Mouse (Mus musculus): ENCODE data around the gene Sec61b. TPM values are rescaled to one million over a fixed set of nuclear protein-coding genes. Genes with fewer than 3 reads are reported as not detected.

Sec61b gene
- total RNA-seq (2012; rRNA removed) (538 and 557 TPM in 2 replicates), polyA plus RNA-seq (2012; ENCODE audit: insufficient read depth in 1 of 2, insufficient read length in 2 of 2, low read depth in 1 of 2, low replicate concordance in 2 of 2, missing spikeins in 1 of 2) (100 to 1,000 TPM in 1 of 2 experiments, not detected in 1; 329 TPM)

- Histone ChIP-seq H3K9ac (ENCODE audit: control insufficient read depth, low read depth, low read length, poor library complexity, severe bottlenecking) (peak within 1 kb of the TSS; percentile 86), H3K4me3 (ENCODE audit: control insufficient read depth in 1 of 2, insufficient read depth in 1 of 2, low read depth in 2 of 2, low read length in 2 of 2) (peak within 1 kb of the TSS; percentile 78 to 87), H3K27me3 (ENCODE audit: control insufficient read depth in 1 of 2, insufficient read depth in 2 of 2, low read length in 2 of 2) (no peaks in the 10 kb centered on the region), H3K4me1 (ENCODE audit: control insufficient read depth in 1 of 2, insufficient read depth in 2 of 2, low read length in 2 of 2) (peaks cover 4 to 9% of the 10 kb centered on the region in 2 experiments; a peak in 3 of 4 replicates), H3K27ac (ENCODE audit: control insufficient read depth, low read depth, low read length) (peak within 1 kb of the TSS; percentile 86), H3K36me3 (ENCODE audit: control insufficient read depth in 1 of 2, insufficient read depth in 2 of 2, low read length in 2 of 2) (peaks cover 11 to 22% of the 10 kb centered on the region in 2 experiments), H3K79me2 (ENCODE audit: control insufficient read depth, insufficient read depth, low read length, poor library complexity) (peaks cover 45% of the 10 kb centered on the region), H3K9me3 (replicated peaks; ENCODE audit: insufficient read depth, low read length) (no peaks in the 10 kb centered on the region)
- peak; percentile 71; the same call in 1 of the 2 replicates for TF ChIP-seq ELF1 (IDR thresholded peaks at IDR 0.05; ENCODE audit: low read depth, low read length)
- TF ChIP-seq SIN3A (IDR thresholded peaks at IDR 0.05; ENCODE audit: low read length), result peak; percentile 85
- TF ChIP-seq USF2 (IDR thresholded peaks at IDR 0.05; ENCODE audit: borderline replicate concordance in 1 of 2, insufficient read depth in 1 of 2, low read depth in 1 of 2, low read length in 2 of 2), result no peak
- peak; percentile 65 to 91 for TF ChIP-seq POLR2A (IDR thresholded peaks at IDR 0.05; ENCODE audit: control insufficient read depth in 1 of 2, insufficient read depth in 1 of 2, low read depth in 1 of 2, low read length in 2 of 2, poor library complexity in 1 of 2)
- TF ChIP-seq TAL1 (IDR thresholded peaks at IDR 0.05; ENCODE audit: low read length), result no peak
- TF ChIP-seq MXI1 (IDR thresholded peaks at IDR 0.05; ENCODE audit: low read depth, low read length), result peak; percentile 80; the same call in 1 of the 2 replicates
- peak; percentile 31; the same call in 1 of the 2 replicates for TF ChIP-seq ZMIZ1 (IDR thresholded peaks at IDR 0.05; ENCODE audit: low read depth, low read length)
- peak; percentile 80 for TF ChIP-seq NELFE (IDR thresholded peaks at IDR 0.05; ENCODE audit: low read depth, low read length)
- peak; percentile 100 for TF ChIP-seq MAX (IDR thresholded peaks at IDR 0.05; ENCODE audit: low read length)
- TF ChIP-seq NRF1 (IDR thresholded peaks at IDR 0.05; ENCODE audit: insufficient read depth, low read depth, low read length, poor library complexity, severe bottlenecking), result peak; percentile 87
- TF ChIP-seq GATA1 (IDR thresholded peaks at IDR 0.05; ENCODE audit: low read depth, low read length), result peak; percentile 92
- TF ChIP-seq MYC (IDR thresholded peaks at IDR 0.05; ENCODE audit: low read depth, low read length), result peak; percentile 67; the same call in 1 of the 2 replicates
- peak; percentile 91 for TF ChIP-seq HCFC1 (IDR thresholded peaks at IDR 0.05; ENCODE audit: low read depth, low read length)
- TF ChIP-seq GABPA (IDR thresholded peaks at IDR 0.05; ENCODE audit: low read depth, low read length), result no peak
- TF ChIP-seq UBTF (IDR thresholded peaks at IDR 0.05; ENCODE audit: borderline replicate concordance, insufficient read depth, low read depth, low read length), result 0 out of 2 replicates have a peak, but pooled peaks have one; percentile 46
- TF ChIP-seq TBP (IDR thresholded peaks at IDR 0.05; ENCODE audit: low read depth, low read length), result peak; percentile 53; the same call in 1 of the 2 replicates
- peak; percentile 99 for DNase-seq (ENCODE audit: low read depth, low spot score)
Measured at GRCm38 (mm10) chr4:47473968-47474729, at the start of gene Sec61b, which contains the start of gene Alg2. Gene Sec61b (plus strand): TSS chr4:47474658. Gene Alg2 (minus strand): TSS chr4:47474333.

GRCm38 (mm10) chr4:47425247-47425830 is 49.1 kb upstream of the Sec61b start:
- peaks cover 0 to 9% of the 10 kb centered on the region in 2 experiments; a peak in 2 of 4 replicates for H3K36me3 ChIP-seq (ENCODE audit: control insufficient read depth in 1 of 2, insufficient read depth in 2 of 2, low read length in 2 of 2)
- no peak for TF ChIP-seq CHD2 (IDR thresholded peaks at IDR 0.05; ENCODE audit: low read length)
- TF ChIP-seq ZNF384 (IDR thresholded peaks at IDR 0.05; ENCODE audit: low read depth, low read length), result no peak
- TF ChIP-seq POLR2AphosphoS2 (IDR thresholded peaks at IDR 0.05; ENCODE audit: low read length), result no peak
- TF ChIP-seq USF2 (IDR thresholded peaks at IDR 0.05; ENCODE audit: borderline replicate concordance in 1 of 2, insufficient read depth in 1 of 2, low read depth in 1 of 2, low read length in 2 of 2), result no peak
- no peak for TF ChIP-seq TAL1 (IDR thresholded peaks at IDR 0.05; ENCODE audit: low read length)
- no peaks in the 10 kb centered on the region for H3K79me2 ChIP-seq (ENCODE audit: control insufficient read depth, insufficient read depth, low read length, poor library complexity)
- DNase-seq (ENCODE audit: low read depth, low spot score), result no peak
- H3K4me1 ChIP-seq (ENCODE audit: control insufficient read depth in 1 of 2, insufficient read depth in 2 of 2, low read length in 2 of 2), result peaks cover 0 to 10% of the 10 kb centered on the region in 2 experiments; a peak in 2 of 4 replicates
- H3K27ac ChIP-seq (ENCODE audit: control insufficient read depth, low read depth, low read length), result no peak overlapping the region
- H3K27me3 ChIP-seq (ENCODE audit: control insufficient read depth in 1 of 2, insufficient read depth in 2 of 2, low read length in 2 of 2), result no peaks in the 10 kb centered on the region; a peak in 1 of 4 replicates
- no peaks in the 10 kb centered on the region for H3K9me3 ChIP-seq (replicated peaks; ENCODE audit: insufficient read depth, low read length)
- no peak overlapping the region for H3K9ac ChIP-seq (ENCODE audit: control insufficient read depth, low read depth, low read length, poor library complexity, severe bottlenecking)
- H3K4me3 ChIP-seq (ENCODE audit: control insufficient read depth in 1 of 2, insufficient read depth in 1 of 2, low read depth in 2 of 2, low read length in 2 of 2), result no peak overlapping the region

All from MEL (cell line).